Mouse (Mus musculus) MEL (cell line): ENCODE results near the gene Foxc2. TPM values are rescaled to one million over a fixed set of nuclear protein-coding genes. Genes with fewer than 3 reads are reported as not detected.

Experiments used
- DNase-seq: peaks from one replicate; pipeline ENCODE4 v3.0.0; 2011; ENCODE audit warnings: low read depth, low spot score
- H3K27ac ChIP-seq: 2 replicates; pipeline ENCODE4 v1.5.1; 2012; ENCODE audit warnings: low read depth, mild to moderate bottlenecking, control low read depth, low read length, moderate library complexity; ENCODE audit not compliant: control insufficient read depth
- H3K27me3 ChIP-seq, 2 experiments: fragments of 150-350 bp in 1 of 2; sonication (generic) in 1 of 2; 2 replicates each; pipeline ENCODE4 v1.6.1; 2012; ENCODE audit warnings: low read length in 2 of 2, mild to moderate bottlenecking in 2 of 2, improper control_type of control experiment in 1 of 2, moderate library complexity in 1 of 2; ENCODE audit not compliant: insufficient read depth in 2 of 2, control insufficient read depth in 1 of 2
- H3K36me3 ChIP-seq, 2 experiments: 2 replicates each; pipeline ENCODE4 v1.6.1; 2012 to 2014; ENCODE audit warnings: low read length in 2 of 2, improper control_type of control experiment in 1 of 2, inconsistent platforms in 1 of 2, mild to moderate bottlenecking in 1 of 2; ENCODE audit not compliant: insufficient read depth in 2 of 2, control insufficient read depth in 1 of 2
- H3K4me1 ChIP-seq, 2 experiments: fragments of 150-350 bp in 1 of 2; sonication (generic) in 1 of 2; 2 replicates each; pipeline ENCODE4 v1.6.1; 2012; ENCODE audit warnings: low read length in 2 of 2, improper control_type of control experiment in 1 of 2, mild to moderate bottlenecking in 1 of 2; ENCODE audit not compliant: insufficient read depth in 2 of 2, control insufficient read depth in 1 of 2
- H3K4me3 ChIP-seq, 2 experiments: fragments of 150-350 bp in 1 of 2; sonication (generic) in 1 of 2; 2 replicates each; pipeline ENCODE4 v1.5.1; 2012; ENCODE audit warnings: low read depth in 2 of 2, low read length in 2 of 2, mild to moderate bottlenecking in 2 of 2, moderate library complexity in 2 of 2, control low read depth in 1 of 2, improper control_type of control experiment in 1 of 2; ENCODE audit not compliant: control insufficient read depth in 1 of 2, insufficient read depth in 1 of 2
- H3K79me2 ChIP-seq: 2 replicates; pipeline ENCODE4 v1.6.1; 2012; ENCODE audit warnings: mild to moderate bottlenecking, low read length, moderate library complexity; ENCODE audit not compliant: control insufficient read depth, poor library complexity, insufficient read depth
- H3K9ac ChIP-seq: 2 replicates; pipeline ENCODE4 v1.6.1; 2012; ENCODE audit warnings: low read depth, mild to moderate bottlenecking, control low read depth, low read length, moderate library complexity; ENCODE audit not compliant: control insufficient read depth, poor library complexity, severe bottlenecking
- H3K9me3 ChIP-seq: fragments of 150-350 bp; sonication (generic); replicated peaks from 2 replicates; pipeline ENCODE4 v1.6.1; 2012; ENCODE audit warnings: mild to moderate bottlenecking, low read length, improper control_type of control experiment, moderate library complexity; ENCODE audit not compliant: insufficient read depth
- BHLHE40 ChIP-seq: IDR thresholded peaks from 2 replicates; pipeline ENCODE4 v1.6.1; 2012; ENCODE audit warnings: low read depth, mild to moderate bottlenecking, inconsistent platforms, low read length, improper control_type of control experiment, borderline replicate concordance
- CHD1 ChIP-seq: IDR thresholded peaks from 2 replicates; pipeline ENCODE4 v1.6.1; 2012; ENCODE audit warnings: low read depth, mild to moderate bottlenecking, inconsistent platforms, low read length, improper control_type of control experiment
- CHD2 ChIP-seq: IDR thresholded peaks from 2 replicates; pipeline ENCODE4 v1.6.1; 2011; ENCODE audit warnings: low read length, improper control_type of control experiment
- CTCF ChIP-seq, 3 experiments: IDR thresholded peaks in 2 of 3; conservative IDR thresholded peaks in 1 of 3; 2 replicates each; pipeline ENCODE4 v1.5.1; 2011 to 2012; ENCODE audit warnings: low read length in 3 of 3, low read depth in 2 of 3, mild to moderate bottlenecking in 2 of 3, improper control_type of control experiment in 1 of 3, inconsistent platforms in 1 of 3, mixed read lengths in 1 of 3, moderate library complexity in 1 of 3; ENCODE audit not compliant: control insufficient read depth in 1 of 3, insufficient read depth in 1 of 3, poor library complexity in 1 of 3, severe bottlenecking in 1 of 3
- E2F4 ChIP-seq: IDR thresholded peaks from 2 replicates; pipeline ENCODE4 v1.6.1; 2011; ENCODE audit warnings: low read depth, low read length, improper control_type of control experiment, borderline replicate concordance
- ELF1 ChIP-seq: IDR thresholded peaks from 2 replicates; pipeline ENCODE4 v1.6.1; 2014; ENCODE audit warnings: low read depth, mild to moderate bottlenecking, inconsistent platforms, low read length, improper control_type of control experiment, moderate library complexity
- EP300 ChIP-seq, 2 experiments: IDR thresholded peaks; 2 replicates each; pipeline ENCODE4 v1.6.1; 2011; ENCODE audit warnings: improper control_type of control experiment in 2 of 2, low read length in 2 of 2, low read depth in 1 of 2, mild to moderate bottlenecking in 1 of 2
- ETS1 ChIP-seq: IDR thresholded peaks from 2 replicates; pipeline ENCODE4 v1.6.1; 2012; ENCODE audit warnings: low read depth, mild to moderate bottlenecking, inconsistent platforms, low read length, improper control_type of control experiment, moderate library complexity
- GABPA ChIP-seq: IDR thresholded peaks from 2 replicates; pipeline ENCODE4 v1.6.1; 2012; ENCODE audit warnings: low read depth, mild to moderate bottlenecking, inconsistent platforms, low read length, improper control_type of control experiment, moderate library complexity
- GATA1 ChIP-seq: IDR thresholded peaks from 2 replicates; pipeline ENCODE4 v1.6.1; 2011; ENCODE audit warnings: low read depth, low read length, improper control_type of control experiment
- HCFC1 ChIP-seq: IDR thresholded peaks from 2 replicates; pipeline ENCODE4 v1.6.1; 2012; ENCODE audit warnings: low read depth, mild to moderate bottlenecking, inconsistent platforms, low read length, improper control_type of control experiment, moderate library complexity
- JUND ChIP-seq: IDR thresholded peaks from 2 replicates; pipeline ENCODE4 v1.6.1; 2011; ENCODE audit warnings: low read depth, mild to moderate bottlenecking, improper control_type of control experiment, low read length
- KAT2A ChIP-seq: conservative IDR thresholded peaks from 2 replicates; pipeline ENCODE4 v1.6.1; 2012; ENCODE audit warnings: low read depth, low read length, improper control_type of control experiment, inconsistent platforms
- MAFK ChIP-seq: IDR thresholded peaks from 2 replicates; pipeline ENCODE4 v1.6.1; 2011; ENCODE audit warnings: low read depth, mild to moderate bottlenecking, low read length, improper control_type of control experiment, borderline replicate concordance
- MAX ChIP-seq: IDR thresholded peaks from 2 replicates; pipeline ENCODE4 v1.6.1; 2011; ENCODE audit warnings: low read length, improper control_type of control experiment
- MAZ ChIP-seq: IDR thresholded peaks from 2 replicates; pipeline ENCODE4 v1.6.1; 2012; ENCODE audit warnings: low read depth, mild to moderate bottlenecking, inconsistent platforms, low read length, improper control_type of control experiment
- MEF2A ChIP-seq: IDR thresholded peaks from 2 replicates; pipeline ENCODE4 v1.6.1; 2014; ENCODE audit warnings: low read depth, mild to moderate bottlenecking, inconsistent platforms, low read length, improper control_type of control experiment; ENCODE audit not compliant: poor library complexity, insufficient replicate concordance, severe bottlenecking; ENCODE audit errors: extremely low read depth
- MXI1 ChIP-seq: IDR thresholded peaks from 2 replicates; pipeline ENCODE4 v1.6.1; 2011; ENCODE audit warnings: mild to moderate bottlenecking, low read depth, low read length, improper control_type of control experiment
- MYB ChIP-seq: IDR thresholded peaks from 2 replicates; pipeline ENCODE4 v1.6.1; 2011; ENCODE audit warnings: mild to moderate bottlenecking, low read depth, low read length, improper control_type of control experiment
- MYC ChIP-seq: IDR thresholded peaks from 2 replicates; pipeline ENCODE4 v1.6.1; 2011; ENCODE audit warnings: low read depth, mild to moderate bottlenecking, low read length, improper control_type of control experiment, moderate library complexity
- NELFE ChIP-seq: IDR thresholded peaks from 2 replicates; pipeline ENCODE4 v1.6.1; 2011; ENCODE audit warnings: low read depth, low read length, improper control_type of control experiment
- NRF1 ChIP-seq: IDR thresholded peaks from 2 replicates; pipeline ENCODE4 v1.6.1; 2014; ENCODE audit warnings: low read depth, mild to moderate bottlenecking, inconsistent platforms, low read length, improper control_type of control experiment, moderate library complexity; ENCODE audit not compliant: poor library complexity, insufficient read depth, severe bottlenecking
- POLR2A ChIP-seq, 2 experiments: IDR thresholded peaks; 2 replicates each; pipeline ENCODE4 v1.6.1; 2011 to 2012; ENCODE audit warnings: low read length in 2 of 2, mild to moderate bottlenecking in 2 of 2, control low read depth in 1 of 2, improper control_type of control experiment in 1 of 2, low read depth in 1 of 2, moderate library complexity in 1 of 2; ENCODE audit not compliant: control insufficient read depth in 1 of 2, insufficient read depth in 1 of 2, poor library complexity in 1 of 2
- POLR2AphosphoS2 ChIP-seq: IDR thresholded peaks from 2 replicates; pipeline ENCODE4 v1.6.1; 2011; ENCODE audit warnings: low read length, improper control_type of control experiment
- RAD21 ChIP-seq: IDR thresholded peaks from 2 replicates; pipeline ENCODE4 v1.6.1; 2011; ENCODE audit warnings: mild to moderate bottlenecking, low read depth, low read length, improper control_type of control experiment
- RCOR1 ChIP-seq: IDR thresholded peaks from 2 replicates; pipeline ENCODE4 v1.6.1; 2012; ENCODE audit warnings: low read depth, mild to moderate bottlenecking, inconsistent platforms, low read length, improper control_type of control experiment
- SIN3A ChIP-seq: IDR thresholded peaks from 2 replicates; pipeline ENCODE4 v1.6.1; 2012; ENCODE audit warnings: low read length, improper control_type of control experiment, inconsistent platforms
- SMC3 ChIP-seq: IDR thresholded peaks from 2 replicates; pipeline ENCODE4 v1.6.1; 2011; ENCODE audit warnings: low read depth, low read length, improper control_type of control experiment
- TAL1 ChIP-seq: IDR thresholded peaks from 2 replicates; pipeline ENCODE4 v1.6.1; 2012; ENCODE audit warnings: mild to moderate bottlenecking, inconsistent platforms, low read length, moderate library complexity, mixed read lengths
- TBP ChIP-seq: IDR thresholded peaks from 2 replicates; pipeline ENCODE4 v1.8.0; 2011; ENCODE audit warnings: low read depth, low read length, improper control_type of control experiment
- UBTF ChIP-seq: IDR thresholded peaks from 2 replicates; pipeline ENCODE4 v1.6.1; 2012; ENCODE audit warnings: low read depth, mild to moderate bottlenecking, inconsistent platforms, low read length, improper control_type of control experiment, moderate library complexity, borderline replicate concordance; ENCODE audit not compliant: insufficient read depth
- USF1 ChIP-seq: IDR thresholded peaks from 2 replicates; pipeline ENCODE4 v1.6.1; 2014; ENCODE audit warnings: low read depth, mild to moderate bottlenecking, inconsistent platforms, low read length, improper control_type of control experiment, moderate library complexity
- ZC3H11A ChIP-seq: IDR thresholded peaks from 2 replicates; pipeline ENCODE4 v1.6.1; 2012; ENCODE audit warnings: low read depth, mild to moderate bottlenecking, inconsistent platforms, low read length, improper control_type of control experiment
- ZKSCAN1 ChIP-seq: IDR thresholded peaks from 2 replicates; pipeline ENCODE4 v1.6.1; 2012; ENCODE audit warnings: low read depth, mild to moderate bottlenecking, inconsistent platforms, low read length, improper control_type of control experiment, moderate library complexity
- ZNF384 ChIP-seq: IDR thresholded peaks from 2 replicates; pipeline ENCODE4 v1.6.1; 2012; ENCODE audit warnings: low read depth, mild to moderate bottlenecking, inconsistent platforms, low read length, improper control_type of control experiment
- polyA plus RNA-seq, 2 experiments: library from polyadenylated mRNA; stranded (reverse) in 1 of 2; unstranded in 1 of 2; fragments of >175 nt in 1 of 2; fragments of >200 nt in 1 of 2; gene quantifications; 2 replicates each; pipeline versions ENCODE4 v1.2.1 to v1.2.4; 2012; ENCODE audit warnings: low replicate concordance in 2 of 2, low read depth in 1 of 2; ENCODE audit not compliant: insufficient read length in 2 of 2, insufficient read depth in 1 of 2, missing spikeins in 1 of 2
- total RNA-seq: library from RNA; depleted of rRNA; stranded (reverse); fragments of 300-350 nt; gene quantifications from 2 replicates; pipeline ENCODE4 v1.2.3, GENCODE M21; 2012

Foxc2 gene
- total and polyA plus RNA-seq, 3 experiments = 13.6 to 15.4 TPM; not detected in 1

- TF ChIP-seq MYB (0 out of 2 replicates have a peak, but pooled peaks have one; percentile 55), CHD2 (peak; percentile 30; the same call in 1 of the 2 replicates), SIN3A (peak; percentile 83), GABPA (no peak), USF1 (peak; percentile 27; the same call in 1 of the 2 replicates), ZNF384 (no peak)
These were observed 42.8 kb downstream of the Foxc2 start (continued) for GRCm38 (mm10) chr8:121158812-121159211.

- Histone ChIP-seq H3K27me3 (no peaks in the 10 kb centered on the region), H3K9me3 (no peaks in the 10 kb centered on the region), H3K79me2 (peaks cover 8% of the 10 kb centered on the region), H3K4me1 (peaks cover 11 to 80% of the 10 kb centered on the region in 2 experiments), H3K4me3 (peak overlapping the region; percentile 15 to 28; a peak in 3 of 4 replicates), H3K9ac (peak overlapping the region; percentile 84), H3K36me3 (peaks cover 0 to 48% of the 10 kb centered on the region in 2 experiments; a peak in 2 of 4 replicates), H3K27ac (peak overlapping the region; percentile 98)
- DNase-seq = peak; percentile 77
- no peak for TF ChIP-seq USF1
- no peak for TF ChIP-seq SMC3
- no peak for TF ChIP-seq UBTF
- peak; percentile 23; the same call in 1 of the 2 replicates for TF ChIP-seq ETS1
- no peak for TF ChIP-seq BHLHE40
- peak; percentile 60 for TF ChIP-seq NELFE
- TF ChIP-seq MAX = no peak
- no peak for TF ChIP-seq JUND
- TF ChIP-seq ELF1 = no peak
- no peak for TF ChIP-seq MYB
- 0 out of 2 replicates have a peak, but pooled peaks have one; percentile 2 for TF ChIP-seq POLR2AphosphoS2
- TF ChIP-seq TAL1 = peak; percentile 56
- TF ChIP-seq MEF2A = no peak
- peak in 1 of 2 experiments; percentile 53; a peak in 1 of 4 replicates for TF ChIP-seq POLR2A (IDR thresholded peaks at IDR 0.05; ENCODE audit: control insufficient read depth in 1 of 2, insufficient read depth in 1 of 2, low read depth in 1 of 2, low read length in 2 of 2, poor library complexity in 1 of 2)
- TF ChIP-seq MAZ = 0 out of 2 replicates have a peak, but pooled peaks have one; percentile 24
- TF ChIP-seq KAT2A = no peak
- no peak for TF ChIP-seq MXI1
- TF ChIP-seq EP300 (IDR thresholded peaks at IDR 0.05; ENCODE audit: low read depth in 1 of 2, low read length in 2 of 2) = peak; percentile 52 to 78
- peak; percentile 62 for TF ChIP-seq SIN3A
- peak; percentile 86 for TF ChIP-seq TBP
- TF ChIP-seq CHD1 = no peak; the same call in 1 of the 2 replicates
- no peak for TF ChIP-seq GABPA
- TF ChIP-seq E2F4 = no peak
- TF ChIP-seq ZKSCAN1 = no peak
- TF ChIP-seq CHD2 = no peak
- no peak for TF ChIP-seq HCFC1
- no peak for TF ChIP-seq ZC3H11A
- TF ChIP-seq NRF1 = no peak
- TF ChIP-seq RAD21 = no peak
- no peak for TF ChIP-seq CTCF (IDR thresholded peaks at IDR 0.05 in 2 of 3, conservative IDR thresholded peaks at IDR 0.05 in 1 of 3; ENCODE audit: control insufficient read depth in 1 of 3, insufficient read depth in 1 of 3, low read depth in 2 of 3, low read length in 3 of 3, poor library complexity in 1 of 3, severe bottlenecking in 1 of 3)
- TF ChIP-seq MAFK = no peak
- TF ChIP-seq GATA1 = peak; percentile 63; the same call in 1 of the 2 replicates
- no peak for TF ChIP-seq ZNF384
- no peak for TF ChIP-seq RCOR1
- TF ChIP-seq MYC = peak; percentile 19; the same call in 1 of the 2 replicates
These were observed 45.5 kb downstream of the Foxc2 start for GRCm38 (mm10) chr8:121161437-121161836.
